ENCODE assay signal across 9 mouse cellular contexts in the genomic region with DNA sequence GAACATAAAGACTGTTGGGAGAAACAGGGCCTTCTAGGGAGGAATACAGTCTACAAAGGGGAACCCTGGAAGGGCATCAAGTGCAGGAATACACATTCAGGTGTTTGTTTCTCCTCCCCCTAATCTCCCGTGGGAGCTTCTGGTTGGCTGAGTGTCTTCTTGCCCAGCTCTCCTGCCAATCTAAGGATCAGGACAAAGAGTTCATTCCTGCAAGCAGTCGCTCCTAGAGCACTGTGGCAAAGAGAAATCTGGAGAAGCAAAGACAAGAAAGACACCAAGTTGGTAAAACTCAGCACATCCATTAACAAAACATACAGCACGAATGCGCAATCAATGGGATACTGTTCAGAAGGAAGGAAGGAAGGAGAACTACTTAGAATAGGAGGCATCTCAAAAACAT. TPM values are rescaled to one million over a fixed set of nuclear protein-coding genes. Genes with fewer than 3 reads are reported as not detected.
DNase-seq lines count a peak whose midpoint lies in the region; ATAC-seq and TF ChIP-seq lines count a peak whose summit lies in the region.
"Had no signal": no experiment of that assay in that cellular context is flagged by ENCODE, and none has a peak within 500 bp of the region (broad histone marks: within the 10 kb centered on the region; RNA-seq: fewer than 3 reads in every experiment).

No protein-coding gene starts in this region.

- peak overlapping the region; percentile 73; the same call in 1 of the 2 replicates for H3K4me3 ChIP-seq in layer of hippocampus, adult 2 months
- H3K4me3 ChIP-seq in embryonic fibroblast, embryonic 13.5 days (ENCODE audit: insufficient read depth, low read length) = peak overlapping the region; percentile 87
- H3K4me3 ChIP-seq in intestine, embryonic 16.5 days (ENCODE audit: low read length) = peak overlapping the region; percentile 77; the same call in 1 of the 2 replicates
- peak overlapping the region; percentile 68 for H3K4me3 ChIP-seq in myocyte

- peak overlapping the region; percentile 66 for H3K4me2 ChIP-seq in intestine, embryonic 16.5 days (ENCODE audit: low read depth, low read length)
- peak overlapping the region; percentile 89 for H3K4me2 ChIP-seq in myocyte (ENCODE audit: low read depth)

- H3K27ac ChIP-seq in layer of hippocampus, adult 2 months = peak overlapping the region; percentile 99; the same call in 1 of the 2 replicates
- H3K27ac ChIP-seq in embryonic fibroblast, embryonic 13.5 days (ENCODE audit: insufficient read depth, low read length) = no peak overlapping the region
- no peak overlapping the region for H3K27ac ChIP-seq in intestine, embryonic 16.5 days (ENCODE audit: low read length)

- H3K9ac ChIP-seq in intestine, embryonic 16.5 days (ENCODE audit: low read depth, low read length) = no peak overlapping the region

- no peak for DNase-seq in layer of hippocampus, adult 2 months (ENCODE audit: low spot score in 2 of 2)
- no peak for DNase-seq in layer of hippocampus, adult 11-12 months (ENCODE audit: low spot score)
- no peak for DNase-seq in MN1 (ENCODE audit: low spot score)
- no peak for DNase-seq in adrenal gland, adult 18-20 months (ENCODE audit: low spot score in 2 of 2)
- no peak for DNase-seq in lung, postnatal 14 days
- DNase-seq: gastrocnemius, postnatal 14 days had no signal

- peaks cover 31% of the 10 kb centered on the region for H3K79me2 ChIP-seq in myocyte (ENCODE audit: control insufficient read depth, insufficient read depth)

- peaks cover 10% of the 10 kb centered on the region for H3K4me1 ChIP-seq in embryonic fibroblast, embryonic 13.5 days (ENCODE audit: control insufficient read depth, insufficient read depth, low read length)
- peaks cover 9% of the 10 kb centered on the region; the same call in 1 of the 2 replicates for H3K4me1 ChIP-seq in intestine, embryonic 16.5 days (ENCODE audit: control insufficient read depth, insufficient read depth, low read length)

- no peak for TF ChIP-seq POLR2A in embryonic fibroblast, embryonic 13.5 days (IDR thresholded peaks at IDR 0.05; ENCODE audit: low read depth, low read length)
- TF ChIP-seq POLR2A in myocyte (IDR thresholded peaks at IDR 0.05; ENCODE audit: insufficient read length, low read depth) = no peak

- no peak for TF ChIP-seq CTCF in layer of hippocampus, adult 2 months (conservative IDR thresholded peaks at IDR 0.05)
- TF ChIP-seq CTCF in embryonic fibroblast, embryonic 13.5 days (IDR thresholded peaks at IDR 0.05; ENCODE audit: borderline replicate concordance, insufficient read depth, low read length) = no peak

- H3ac ChIP-seq in myocyte (ENCODE audit: control insufficient read depth, insufficient read length) = no peak overlapping the region

- 77% methylated on average over 4 of the region's 4 CpGs for WGBS in intestine, embryonic 16.5 days

- no peak for ATAC-seq in intestine, embryonic 16.5 days

- H3K9me3 ChIP-seq in intestine, embryonic 16.5 days (ENCODE audit: control insufficient read depth, low read length) = no peaks in the 10 kb centered on the region

- H3K27me3 ChIP-seq in intestine, embryonic 16.5 days (replicated peaks; ENCODE audit: control insufficient read depth, insufficient read depth, low read length) = no peaks in the 10 kb centered on the region
- H3K27me3 ChIP-seq in myocyte (ENCODE audit: control insufficient read depth, insufficient read depth, insufficient read length) = peaks cover 3% of the 10 kb centered on the region

- H3K36me3 ChIP-seq in intestine, embryonic 16.5 days (ENCODE audit: control insufficient read depth, insufficient read depth, low read length) = no peaks in the 10 kb centered on the region
- H3K36me3 ChIP-seq in myocyte (ENCODE audit: control insufficient read depth, insufficient read depth) = no peaks in the 10 kb centered on the region

TF ChIP-seq in myocyte, 11 proteins besides CTCF, POLR2A, EP300 and RAD21:
- TF ChIP-seq TCF3 (IDR thresholded peaks at IDR 0.05; ENCODE audit: insufficient read length, low read depth) (no peak), REST (IDR thresholded peaks at IDR 0.05; ENCODE audit: insufficient read depth, insufficient read length) (no peak), SRF (IDR thresholded peaks at IDR 0.05; ENCODE audit: control insufficient read depth, insufficient read length, low read depth) (no peak), MYOD1 (IDR thresholded peaks at IDR 0.05; ENCODE audit: control insufficient read depth in 1 of 3, insufficient read length in 2 of 3, low read depth in 2 of 3) (no peak), E2F4 (IDR thresholded peaks at IDR 0.05; ENCODE audit: insufficient read depth) (no peak), MAX (IDR thresholded peaks at IDR 0.05; ENCODE audit: low read depth) (no peak), TCF12 (IDR thresholded peaks at IDR 0.05; ENCODE audit: insufficient read depth, poor library complexity, severe bottlenecking) (no peak), POLR2AphosphoS2 (IDR thresholded peaks at IDR 0.05; ENCODE audit: insufficient read length, low read depth) (no peak), USF1 (IDR thresholded peaks at IDR 0.05; ENCODE audit: low read depth) (no peak)

RNA-seq across cellular contexts. Expression of a gene that starts 1.4 kb away (rescaled TPM):
- 10 to 100 TPM; 32.9 to 36.3 TPM for total RNA-seq in layer of hippocampus, adult 2 months (2021)
- polyA plus RNA-seq in embryonic fibroblast, embryonic 13.5 days (2011; ENCODE audit: insufficient read length, low read depth, missing spikeins) = 33.3 and 39.8 TPM in 2 replicates
- polyA plus RNA-seq in intestine, embryonic 16.5 days (2015; fragmentation: Nextera tagmentation; extraction: Ambion mirVana) = 34.2 and 35.9 TPM in 2 replicates
- polyA plus RNA-seq in myocyte (2012; fragmentation: generic; extraction: Trizol) = 29.6 TPM
- total RNA-seq in adrenal gland, adult 18-20 months (2021) = 10 to 100 TPM; 40.6 to 45.4 TPM
